Mouse (Mus musculus): ENCODE data around the gene Dusp8. TPM values are rescaled to one million over a fixed set of nuclear protein-coding genes. Genes with fewer than 3 reads are reported as not detected.

Gene Dusp8
- polyA plus RNA-seq, 1 experiment from 2014 or later, result 2.7 TPM

DNA sequence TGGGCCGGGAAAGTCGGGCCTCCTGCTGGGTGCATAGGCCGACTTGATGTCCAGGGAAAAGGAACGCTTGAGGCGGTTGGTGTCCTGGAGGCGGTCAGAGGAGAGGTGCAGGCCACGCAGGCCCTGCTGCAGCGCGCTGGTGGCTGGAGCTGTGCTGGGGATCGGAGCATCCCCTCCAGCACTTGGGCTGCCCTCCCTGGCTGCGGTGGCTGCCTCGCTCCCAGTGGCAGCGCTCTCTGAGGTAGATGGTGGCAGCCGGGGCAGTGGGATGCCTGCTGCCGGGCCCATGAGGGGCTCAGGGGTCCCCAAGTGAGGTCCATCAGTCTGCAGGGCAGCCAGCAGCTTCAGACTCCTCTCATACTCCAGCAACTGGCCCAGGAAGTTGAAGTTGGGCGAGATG is 13.0 kb downstream of the Dusp8 start:
- H3K4me3 ChIP-seq, result peak overlapping the region; percentile 44
- no peaks in the 10 kb centered on the region for H3K9me3 ChIP-seq
- H3K4me1 ChIP-seq, result peaks cover 25% of the 10 kb centered on the region
- H3K9ac ChIP-seq, result peak overlapping the region; percentile 58; the same call in 1 of the 2 replicates
- H3K4me2 ChIP-seq (replicated peaks), result peak overlapping the region; percentile 64
- no peak for ATAC-seq (ENCODE audit: low FRiP score, low read depth)
- H3K27ac ChIP-seq, result no peak overlapping the region
- no peaks in the 10 kb centered on the region for H3K36me3 ChIP-seq
- H3K27me3 ChIP-seq, result peaks cover 95% of the 10 kb centered on the region
- 20% methylated on average over 13 of the region's 16 CpGs for WGBS

DNA sequence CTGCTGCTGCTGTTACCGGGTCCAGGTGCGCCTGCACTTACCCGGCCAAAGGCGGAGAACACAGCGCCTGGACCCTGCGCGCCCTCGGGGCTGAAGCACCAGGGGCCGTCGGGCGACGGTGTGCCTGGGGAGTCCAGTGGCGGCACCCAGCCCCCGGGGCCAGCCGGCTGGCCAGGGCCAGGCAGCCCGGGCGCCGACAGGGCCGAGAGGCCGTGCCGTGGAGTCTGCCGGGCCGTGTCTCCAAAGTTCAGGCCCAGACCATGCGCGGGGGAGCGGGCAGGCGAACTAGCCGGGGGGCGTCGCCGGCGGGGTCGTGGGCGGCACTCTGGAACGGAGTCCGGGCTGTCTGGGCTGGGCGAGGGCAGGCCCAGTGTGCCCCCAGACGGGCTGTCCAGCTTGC is 13.5 kb downstream of the Dusp8 start:
- no peak for ATAC-seq (ENCODE audit: low FRiP score, low read depth)
- Histone ChIP-seq H3K4me3 (peak overlapping the region; percentile 44), H3K36me3 (no peaks in the 10 kb centered on the region), H3K9me3 (no peaks in the 10 kb centered on the region), H3K4me2 (replicated peaks) (peak overlapping the region; percentile 64), H3K4me1 (peaks cover 25% of the 10 kb centered on the region), H3K27me3 (peaks cover 92% of the 10 kb centered on the region), H3K9ac (peak overlapping the region; percentile 58), H3K27ac (no peak overlapping the region)
- WGBS, result 3% methylated on average over 38 of the region's 38 CpGs

DNA sequence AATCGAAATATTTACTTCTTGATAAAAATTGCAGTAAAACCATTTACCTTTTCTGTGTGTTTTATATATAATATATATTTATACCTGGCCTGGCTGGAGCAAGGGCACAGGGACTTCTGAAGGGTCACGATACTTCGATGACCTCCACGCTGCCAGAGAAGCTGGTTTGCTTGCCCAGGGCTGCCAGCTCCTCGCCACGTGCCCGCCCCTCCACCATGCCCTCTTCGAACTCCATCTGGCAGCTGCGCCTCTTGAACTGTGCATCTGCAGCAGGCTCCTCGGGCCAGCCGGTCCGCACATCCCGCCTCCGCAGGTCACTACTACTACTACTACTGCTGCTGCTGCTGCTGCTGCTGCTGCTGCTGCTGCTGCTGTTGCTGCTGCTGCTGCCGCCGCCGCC is 13.9 kb downstream of the Dusp8 start:
- peaks cover 93% of the 10 kb centered on the region for H3K27me3 ChIP-seq
- peaks cover 25% of the 10 kb centered on the region for H3K4me1 ChIP-seq
- 27% methylated on average over 14 of the region's 17 CpGs for WGBS
- H3K9ac ChIP-seq, result peak overlapping the region; percentile 58; the same call in 1 of the 2 replicates
- peak overlapping the region; percentile 44 for H3K4me3 ChIP-seq
- no peak for ATAC-seq (ENCODE audit: low FRiP score, low read depth)
- H3K9me3 ChIP-seq, result no peaks in the 10 kb centered on the region
- H3K4me2 ChIP-seq (replicated peaks), result peak overlapping the region; percentile 64
- H3K27ac ChIP-seq, result no peak overlapping the region
- H3K36me3 ChIP-seq, result no peaks in the 10 kb centered on the region

DNA sequence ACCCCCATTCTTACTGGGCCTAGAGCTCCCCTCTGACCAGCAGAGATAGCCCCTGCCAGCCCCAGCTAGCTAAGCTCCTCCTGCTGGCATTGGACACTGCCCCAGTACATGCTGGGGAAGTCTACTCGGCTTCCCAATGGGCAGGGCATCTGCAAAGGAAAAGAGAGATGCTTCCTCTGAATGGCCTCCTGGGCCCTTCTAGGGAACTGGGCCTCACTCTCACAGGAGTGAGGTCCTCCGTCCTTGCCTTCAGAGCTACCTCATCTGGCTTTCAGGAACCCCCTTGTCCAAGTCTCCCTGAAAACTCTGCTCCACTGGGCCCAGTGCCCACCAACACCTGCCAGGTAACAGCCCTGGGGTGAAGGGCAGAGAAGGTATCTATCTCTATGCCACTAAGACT is 14.8 kb downstream of the Dusp8 start:
- Histone ChIP-seq H3K27ac (no peak overlapping the region), H3K9me3 (no peaks in the 10 kb centered on the region), H3K9ac (no peak overlapping the region), H3K27me3 (peaks cover 88% of the 10 kb centered on the region), H3K4me2 (replicated peaks) (no peak overlapping the region), H3K36me3 (no peaks in the 10 kb centered on the region), H3K4me1 (peaks cover 25% of the 10 kb centered on the region), H3K4me3 (no peak overlapping the region)
- ATAC-seq (ENCODE audit: low FRiP score, low read depth), result no peak
- WGBS, result 49% methylated on average over 2 of the region's 2 CpGs

DNA sequence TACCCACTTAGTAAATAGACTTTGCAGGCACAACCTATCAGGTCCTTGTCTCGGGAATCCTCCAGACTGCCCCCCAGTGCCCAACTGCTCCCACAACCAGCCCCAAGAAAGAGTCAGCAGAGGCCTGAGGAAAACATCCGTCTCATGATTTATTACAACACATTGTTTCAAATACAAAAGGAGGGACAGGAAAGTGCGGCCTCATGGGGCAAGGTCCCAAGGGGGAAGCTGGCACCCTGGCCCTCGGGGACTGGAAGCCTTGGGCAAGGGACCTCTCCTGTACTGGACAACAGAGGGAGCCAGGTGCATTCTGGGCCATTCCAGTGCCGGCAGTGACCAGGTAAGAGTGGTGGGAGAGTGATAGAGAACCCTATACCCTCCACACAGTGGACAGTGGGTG is 16.3 kb downstream of the Dusp8 start:
- Histone ChIP-seq H3K27ac (no peak overlapping the region), H3K4me2 (replicated peaks) (no peak overlapping the region), H3K9ac (no peak overlapping the region), H3K9me3 (no peaks in the 10 kb centered on the region), H3K4me1 (peaks cover 18% of the 10 kb centered on the region), H3K36me3 (no peaks in the 10 kb centered on the region), H3K27me3 (peaks cover 86% of the 10 kb centered on the region), H3K4me3 (no peak overlapping the region)
- no peak for ATAC-seq (ENCODE audit: low FRiP score, low read depth)
- WGBS, result 55% methylated on average over 5 of the region's 5 CpGs

DNA sequence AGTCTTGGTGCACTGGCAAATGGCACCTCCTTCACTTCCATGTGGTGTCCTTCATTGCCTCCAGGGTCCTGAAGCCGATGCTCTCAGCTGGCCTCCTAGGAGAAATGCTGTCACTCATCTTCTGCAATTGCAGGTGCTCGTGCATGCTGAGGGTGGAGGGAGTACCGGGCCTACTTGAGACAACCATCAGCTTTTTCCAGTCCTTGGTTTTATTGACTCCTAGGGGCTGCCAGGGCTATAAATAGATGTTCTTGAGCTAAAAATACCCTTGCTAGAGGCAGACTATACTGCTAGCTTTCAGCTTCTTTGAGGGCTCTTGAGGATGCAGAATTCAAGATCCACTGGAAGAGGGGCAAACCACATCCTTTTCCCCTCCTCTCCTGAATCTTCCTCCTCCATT is 18.5 kb downstream of the Dusp8 start:
- H3K27ac ChIP-seq, result no peak overlapping the region
- H3K36me3 ChIP-seq, result no peaks in the 10 kb centered on the region
- WGBS, result 68% methylated on average over 3 of the region's 3 CpGs
- H3K9me3 ChIP-seq, result no peaks in the 10 kb centered on the region
- no peak overlapping the region for H3K9ac ChIP-seq
- no peak for ATAC-seq (ENCODE audit: low FRiP score, low read depth)
- H3K4me1 ChIP-seq, result peaks cover 6% of the 10 kb centered on the region
- H3K27me3 ChIP-seq, result peaks cover 69% of the 10 kb centered on the region
- no peak overlapping the region for H3K4me3 ChIP-seq
- no peak overlapping the region for H3K4me2 ChIP-seq (replicated peaks)

DNA sequence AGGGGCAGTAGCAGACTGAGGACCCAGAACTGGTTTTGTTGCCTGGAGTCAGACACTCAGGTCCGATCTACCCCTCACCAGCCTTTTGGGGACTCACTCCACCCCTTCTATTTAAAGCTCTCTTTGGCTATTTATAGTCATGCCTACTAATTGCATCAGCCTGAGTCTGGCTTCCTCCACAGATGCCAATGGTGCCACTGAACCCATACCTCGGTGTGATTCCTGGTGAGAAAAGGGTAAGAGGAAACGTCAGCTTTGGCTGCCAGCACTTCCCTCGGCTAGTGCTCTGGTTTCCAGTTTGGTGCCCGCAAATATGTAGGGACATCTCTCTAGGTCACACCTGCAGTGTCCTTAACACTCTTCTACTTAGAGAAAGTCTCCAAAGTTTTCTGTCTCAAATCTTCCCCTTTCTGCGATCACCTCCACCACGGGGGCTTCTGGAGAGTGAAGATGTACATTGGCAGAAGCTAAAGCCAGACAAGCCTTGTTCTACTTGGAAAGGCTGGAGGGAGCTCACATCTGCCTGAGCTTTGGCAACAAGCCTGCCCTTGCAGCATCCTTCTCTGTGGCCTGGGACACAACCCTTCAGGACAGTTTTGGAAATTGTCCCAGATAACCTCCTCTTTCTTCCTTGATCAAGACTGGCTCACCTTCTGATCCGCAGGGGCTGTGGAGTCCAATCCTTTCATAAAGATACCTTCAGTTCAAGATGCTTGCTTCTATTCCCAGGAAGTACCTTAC is 21.3 kb downstream of the Dusp8 start:
- Histone ChIP-seq H3K27ac (no peak overlapping the region), H3K4me2 (replicated peaks) (no peak overlapping the region), H3K27me3 (peaks cover 59% of the 10 kb centered on the region), H3K9me3 (no peaks in the 10 kb centered on the region), H3K9ac (no peak overlapping the region), H3K4me1 (no peaks in the 10 kb centered on the region), H3K4me3 (no peak overlapping the region), H3K36me3 (no peaks in the 10 kb centered on the region)
- ATAC-seq (ENCODE audit: low FRiP score, low read depth), result no peak
- WGBS, result 72% methylated on average over 8 of the region's 8 CpGs

DNA sequence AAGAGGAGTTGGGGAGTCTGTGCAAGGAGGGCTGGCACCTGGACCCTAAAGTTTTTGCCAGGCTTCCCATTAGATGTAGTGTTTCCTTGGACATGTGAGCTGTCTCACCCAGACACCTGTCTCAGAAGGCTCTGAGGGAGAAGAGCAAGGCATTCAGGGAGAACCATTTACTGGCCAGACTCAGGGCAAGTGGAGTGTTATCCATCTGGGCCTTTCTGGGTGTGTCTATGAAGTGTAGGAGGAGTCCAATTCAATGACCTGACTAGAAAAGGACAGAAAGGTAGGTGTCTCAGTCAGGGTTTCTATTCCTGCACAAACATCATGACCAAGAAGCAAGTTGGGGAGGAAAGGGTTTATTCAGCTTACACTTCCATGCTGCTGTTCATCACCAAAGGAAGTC is 23.9 kb downstream of the Dusp8 start:
- Histone ChIP-seq H3K4me3 (no peak overlapping the region), H3K9me3 (no peaks in the 10 kb centered on the region), H3K4me2 (replicated peaks) (no peak overlapping the region), H3K27ac (no peak overlapping the region), H3K36me3 (no peaks in the 10 kb centered on the region), H3K9ac (no peak overlapping the region), H3K4me1 (no peaks in the 10 kb centered on the region), H3K27me3 (peaks cover 47% of the 10 kb centered on the region)
- no peak for ATAC-seq (ENCODE audit: low FRiP score, low read depth)

DNA sequence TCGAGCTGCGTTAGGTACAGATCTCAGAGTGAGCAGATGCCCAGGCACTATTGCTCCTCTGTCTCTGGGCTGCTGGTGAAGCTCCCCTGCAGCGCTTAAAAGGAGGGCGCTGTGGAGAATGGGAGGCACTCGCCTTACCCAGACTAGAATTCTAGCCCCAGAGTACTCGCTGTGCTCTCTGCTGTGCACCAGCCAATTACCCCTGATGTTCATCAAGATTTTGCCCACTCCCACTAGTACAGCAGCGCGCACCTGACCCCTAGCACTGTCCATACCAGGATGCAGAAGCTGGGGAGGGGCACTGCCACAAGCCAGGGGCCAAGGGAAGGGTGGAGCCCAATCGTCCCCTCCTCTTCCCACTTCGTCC is 24.4 kb downstream of the Dusp8 start:
- H3K27ac ChIP-seq, result no peak overlapping the region
- peaks cover 44% of the 10 kb centered on the region for H3K27me3 ChIP-seq
- H3K36me3 ChIP-seq, result no peaks in the 10 kb centered on the region
- H3K9me3 ChIP-seq, result no peaks in the 10 kb centered on the region
- no peak overlapping the region for H3K9ac ChIP-seq
- ATAC-seq (ENCODE audit: low FRiP score, low read depth), result no peak; the same call in 1 of the 2 replicates
- 2% methylated on average over 8 of the region's 10 CpGs for WGBS
- H3K4me3 ChIP-seq, result no peak overlapping the region
- peak overlapping the region; percentile 35 for H3K4me2 ChIP-seq (replicated peaks)
- H3K4me1 ChIP-seq, result no peaks in the 10 kb centered on the region

DNA sequence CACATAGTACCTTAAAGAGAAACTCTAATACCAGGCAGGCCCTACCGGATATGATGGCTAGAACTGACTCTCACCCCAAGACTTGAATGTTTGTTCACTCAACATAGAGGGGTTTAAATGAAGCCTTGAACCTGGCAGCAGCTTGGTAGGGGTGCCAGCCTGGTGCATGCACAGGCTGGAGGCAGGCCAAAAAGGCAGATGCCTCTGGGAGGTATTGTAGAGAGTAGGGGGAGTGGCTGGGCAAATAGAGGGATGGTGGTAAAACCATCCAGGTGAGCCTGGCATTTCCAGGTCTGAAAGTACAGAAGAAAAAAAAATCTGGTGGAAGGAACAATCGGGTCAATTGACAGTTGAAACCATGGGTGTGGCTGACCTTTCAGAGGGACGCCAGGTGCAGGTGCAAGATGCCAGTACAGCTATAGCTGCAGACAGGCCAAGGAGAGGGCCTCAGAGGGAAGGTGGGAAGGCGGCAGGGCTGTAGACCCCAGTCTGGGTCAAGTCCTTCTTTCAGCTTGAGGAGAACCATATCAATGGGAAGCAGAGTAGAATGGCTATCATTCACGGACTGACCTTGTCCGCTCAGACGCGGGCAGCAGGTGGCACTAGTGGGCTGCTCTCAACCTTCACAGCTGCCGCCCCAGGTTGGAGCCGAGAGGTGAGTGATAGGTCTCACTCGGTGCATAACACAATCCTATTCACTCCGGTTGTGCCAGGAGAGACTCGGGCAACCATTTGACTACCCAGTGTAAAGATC is 25.0 kb downstream of the Dusp8 start:
- peak; percentile 69; the same call in 1 of the 2 replicates for ATAC-seq (ENCODE audit: low FRiP score, low read depth)
- H3K27ac ChIP-seq, result no peak overlapping the region
- no peaks in the 10 kb centered on the region for H3K4me1 ChIP-seq
- 16% methylated on average over 13 of the region's 13 CpGs for WGBS
- H3K4me2 ChIP-seq (replicated peaks), result peak overlapping the region; percentile 35
- peaks cover 43% of the 10 kb centered on the region for H3K27me3 ChIP-seq
- no peak overlapping the region for H3K4me3 ChIP-seq
- H3K9ac ChIP-seq, result no peak overlapping the region
- H3K36me3 ChIP-seq, result no peaks in the 10 kb centered on the region
- no peaks in the 10 kb centered on the region for H3K9me3 ChIP-seq

DNA sequence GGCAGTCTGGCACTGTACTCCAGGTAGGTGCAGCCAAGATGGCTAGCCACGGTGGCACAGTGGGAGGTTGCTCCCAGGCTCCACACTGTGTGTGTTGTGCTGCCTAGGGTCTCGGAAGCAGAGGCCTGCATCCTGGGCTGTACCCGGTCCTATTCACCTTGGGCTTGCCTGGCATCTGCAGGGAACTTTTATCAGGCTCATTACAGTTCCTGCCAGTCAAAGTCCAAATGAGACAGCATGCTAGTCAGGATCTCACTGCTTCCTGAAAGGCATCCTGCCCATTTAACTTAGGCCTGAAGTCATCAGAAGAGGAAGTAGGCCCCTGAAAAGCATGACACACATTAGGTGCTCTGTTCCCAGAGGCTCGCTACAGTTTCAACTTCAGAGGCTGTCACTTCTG is 27.2 kb downstream of the Dusp8 start:
- Histone ChIP-seq H3K4me3 (no peak overlapping the region), H3K9me3 (no peaks in the 10 kb centered on the region), H3K36me3 (no peaks in the 10 kb centered on the region), H3K9ac (no peak overlapping the region), H3K27ac (no peak overlapping the region), H3K4me1 (no peaks in the 10 kb centered on the region), H3K27me3 (peaks cover 27% of the 10 kb centered on the region), H3K4me2 (replicated peaks) (no peak overlapping the region)
- 55% methylated on average over 4 of the region's 4 CpGs for WGBS
- ATAC-seq (ENCODE audit: low FRiP score, low read depth), result no peak

DNA sequence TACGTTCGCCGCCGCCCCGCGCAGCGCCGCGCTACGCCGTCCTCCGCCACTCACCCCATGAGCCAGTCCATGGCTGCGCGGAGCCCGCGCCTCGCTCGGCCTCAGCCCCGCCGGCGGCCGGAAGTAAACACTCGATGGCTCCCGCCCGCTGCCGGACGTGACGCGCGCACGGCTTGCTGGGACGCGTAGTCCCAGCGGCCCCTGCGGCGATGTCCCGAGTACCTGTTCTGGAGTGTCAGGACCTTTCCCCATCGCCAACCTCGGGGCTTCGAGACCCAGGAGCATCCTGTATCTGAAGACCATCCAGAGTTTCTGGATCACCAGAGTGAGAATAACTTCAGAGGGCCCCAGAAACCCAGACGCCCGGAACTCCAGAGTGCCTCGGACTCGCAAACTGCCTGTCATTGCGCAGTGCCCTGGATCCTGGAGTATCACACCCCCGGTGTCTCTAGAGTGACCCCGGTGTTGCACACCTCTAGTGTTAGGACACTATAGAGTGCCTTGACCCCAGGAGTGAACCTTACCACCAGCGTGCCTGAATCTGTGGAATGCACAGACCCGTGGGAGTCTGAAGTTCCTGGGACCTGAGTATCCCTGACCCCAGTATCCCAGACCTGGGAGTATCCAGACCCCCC is 34.6 kb downstream of the Dusp8 start, which contains the start of gene Mob2:
Mob2 (minus strand) TSS at position 135 of the 635 bp plus-strand sequence.
- Histone ChIP-seq H3K9ac (peak within 1 kb of the TSS; percentile 95), H3K4me2 (replicated peaks) (peak within 1 kb of the TSS; percentile 95), H3K9me3 (no peaks in the 10 kb centered on the region), H3K4me1 (peaks cover 30% of the 10 kb centered on the region), H3K4me3 (peak within 1 kb of the TSS; percentile 92), H3K27ac (no peak within 1 kb of the TSS; the same call in 1 of the 2 replicates), H3K36me3 (peaks cover 10% of the 10 kb centered on the region), H3K27me3 (0 out of 2 replicates have a peak, but pooled peaks cover 2% of the 10 kb centered on the region)
- peak; percentile 92 for ATAC-seq (ENCODE audit: low FRiP score, low read depth)
- under 1% methylated on average over 48 of the region's 49 CpGs for WGBS

All from limb, embryonic 13.5 days (tissue).